Mouse (Mus musculus) liver, adult 2 months (tissue): ENCODE measurements around the gene Spon1. TPM values are rescaled to one million over a fixed set of nuclear protein-coding genes. Genes with fewer than 3 reads are reported as not detected.

Experiments used
- DNase-seq: peaks from one replicate; pipeline ENCODE4 v3.0.0-alpha.2; 2011; ENCODE audit warnings: low read depth, low spot score; ENCODE audit errors: extremely low read depth
- H3K27ac ChIP-seq: fragments of 200-500 bp; replicated peaks from 2 replicates; pipeline ENCODE4 v1.5.1; 2012; ENCODE audit warnings: low read depth, mild to moderate bottlenecking, control low read depth, inconsistent platforms, low read length; ENCODE audit not compliant: insufficient read depth
- H3K27me3 ChIP-seq: fragments of 200-500 bp; 2 replicates; pipeline ENCODE4 v1.6.1; 2012; ENCODE audit warnings: mild to moderate bottlenecking, moderate library complexity, low read length, inconsistent platforms; ENCODE audit not compliant: control insufficient read depth, insufficient read depth
- H3K36me3 ChIP-seq: fragments of 200-500 bp; 2 replicates; pipeline ENCODE4 v1.6.1; 2012; ENCODE audit warnings: low read length, inconsistent platforms; ENCODE audit not compliant: control insufficient read depth, insufficient read depth
- H3K4me1 ChIP-seq: fragments of 200-500 bp; 2 replicates; pipeline ENCODE4 v1.6.1; 2011; ENCODE audit warnings: low read length; ENCODE audit not compliant: control insufficient read depth, insufficient read depth
- H3K4me3 ChIP-seq: fragments of 200-500 bp; 2 replicates; pipeline ENCODE4 v1.5.1; 2011; ENCODE audit warnings: low read depth, mild to moderate bottlenecking, control low read depth, low read length, moderate library complexity; ENCODE audit not compliant: insufficient read depth
- H3K79me2 ChIP-seq: fragments of 200-500 bp; 2 replicates; pipeline ENCODE4 v1.6.1; 2012; ENCODE audit warnings: inconsistent platforms, mild to moderate bottlenecking, low read length, moderate library complexity; ENCODE audit not compliant: control insufficient read depth, insufficient read depth
- H3K9ac ChIP-seq: fragments of 200-500 bp; 2 replicates; pipeline ENCODE4 v1.6.1; 2012; ENCODE audit warnings: low read depth, mild to moderate bottlenecking, control low read depth, inconsistent platforms, low read length
- CTCF ChIP-seq: fragments of 200-500 bp; IDR thresholded peaks from 2 replicates; pipeline ENCODE4 v1.5.1; 2011; ENCODE audit warnings: low read depth, low read length, control low read depth
- POLR2A ChIP-seq: fragments of 200-500 bp; IDR thresholded peaks from 2 replicates; pipeline ENCODE4 v1.6.1; 2011; ENCODE audit warnings: low read length, control low read depth; ENCODE audit not compliant: insufficient read depth; ENCODE audit errors: extremely low read depth
- WGBS: fragments of 180-500 bp; shearing (Covaris S2); methylation state at CpG from one replicate; pipeline ENCODE4 v1.1.7; 2018; 5-methylcytosine and 5-hydroxymethylcytosine counted together
- polyA plus RNA-seq: library from polyadenylated mRNA; depleted of rRNA; stranded (reverse); fragments of >200 nt; gene quantifications from 2 replicates; pipeline ENCODE4 v1.2.3, GENCODE M21; 2012
- total RNA-seq: library from RNA; depleted of rRNA; stranded (reverse); fragments of >200 nt; gene quantifications from 2 replicates; pipeline ENCODE4 v1.2.3, GENCODE M21; 2014

Gene Spon1
- total and polyA plus RNA-seq, 2 experiments = 0.22 to 0.28 TPM

GRCm38 (mm10) chr7:113955431-113955830 is 189.6 kb downstream of the Spon1 start:
- TF ChIP-seq CTCF (no peak), POLR2A (no peak)
- WGBS = 91% methylated on average over 2 of the region's 2 CpGs
- H3K79me2 ChIP-seq = no peaks in the 10 kb centered on the region
- H3K4me3 ChIP-seq = no peak overlapping the region
- no peaks in the 10 kb centered on the region for H3K27me3 ChIP-seq
- no peaks in the 10 kb centered on the region for H3K36me3 ChIP-seq
- no peaks in the 10 kb centered on the region for H3K4me1 ChIP-seq
- no peak for DNase-seq
- no peak overlapping the region for H3K9ac ChIP-seq
- H3K27ac ChIP-seq = no peak overlapping the region

GRCm38 (mm10) chr7:113960841-113961499 is 195.2 kb downstream of the Spon1 start:
- H3K79me2 ChIP-seq = no peaks in the 10 kb centered on the region
- WGBS = 58% methylated on average over 9 of the region's 9 CpGs
- no peak overlapping the region for H3K27ac ChIP-seq
- TF ChIP-seq POLR2A (no peak), CTCF (no peak)
- H3K9ac ChIP-seq = no peak overlapping the region
- H3K36me3 ChIP-seq = no peaks in the 10 kb centered on the region
- peaks cover 8% of the 10 kb centered on the region; the same call in 1 of the 2 replicates for H3K4me1 ChIP-seq
- DNase-seq = peak; percentile 66
- no peaks in the 10 kb centered on the region for H3K27me3 ChIP-seq
- no peak overlapping the region for H3K4me3 ChIP-seq

GRCm38 (mm10) chr7:113961500-113961895 is 195.7 kb downstream of the Spon1 start:
- no peak for TF ChIP-seq CTCF
- no peak for TF ChIP-seq POLR2A
- WGBS = 77% methylated on average over 3 of the region's 3 CpGs
- no peak overlapping the region for H3K27ac ChIP-seq
- H3K27me3 ChIP-seq = no peaks in the 10 kb centered on the region
- no peaks in the 10 kb centered on the region for H3K36me3 ChIP-seq
- H3K79me2 ChIP-seq = no peaks in the 10 kb centered on the region
- H3K9ac ChIP-seq = no peak overlapping the region
- DNase-seq = peak; percentile 8
- peaks cover 8% of the 10 kb centered on the region; the same call in 1 of the 2 replicates for H3K4me1 ChIP-seq
- no peak overlapping the region for H3K4me3 ChIP-seq

- Histone ChIP-seq H3K27ac (no peak overlapping the region), H3K4me1 (peaks cover 8% of the 10 kb centered on the region; the same call in 1 of the 2 replicates), H3K9ac (no peak overlapping the region), H3K4me3 (no peak overlapping the region), H3K79me2 (no peaks in the 10 kb centered on the region), H3K27me3 (no peaks in the 10 kb centered on the region), H3K36me3 (no peaks in the 10 kb centered on the region)
- 11% methylated on average over 4 of the region's 4 CpGs for WGBS
- TF ChIP-seq POLR2A = no peak
- no peak for TF ChIP-seq CTCF
- DNase-seq = peak; percentile 98
Observed at GRCm38 (mm10) chr7:113962078-113962477, 196.3 kb downstream of the Spon1 start.

GRCm38 (mm10) chr7:113963766-113964165 is 198.0 kb downstream of the Spon1 start:
- no peak overlapping the region for H3K9ac ChIP-seq
- H3K4me3 ChIP-seq = no peak overlapping the region
- peaks cover 8% of the 10 kb centered on the region; the same call in 1 of the 2 replicates for H3K4me1 ChIP-seq
- no peaks in the 10 kb centered on the region for H3K27me3 ChIP-seq
- no peaks in the 10 kb centered on the region for H3K36me3 ChIP-seq
- no peaks in the 10 kb centered on the region for H3K79me2 ChIP-seq
- 88% methylated on average over 4 of the region's 4 CpGs for WGBS
- no peak for DNase-seq
- H3K27ac ChIP-seq = no peak overlapping the region
- TF ChIP-seq POLR2A (no peak), CTCF (no peak)

GRCm38 (mm10) chr7:113965625-113966024 is 199.8 kb downstream of the Spon1 start:
- DNase-seq = no peak
- Histone ChIP-seq H3K9ac (no peak overlapping the region), H3K27me3 (no peaks in the 10 kb centered on the region), H3K4me3 (no peak overlapping the region), H3K27ac (no peak overlapping the region), H3K79me2 (no peaks in the 10 kb centered on the region), H3K4me1 (peaks cover 8% of the 10 kb centered on the region; the same call in 1 of the 2 replicates), H3K36me3 (no peaks in the 10 kb centered on the region)
- 79% methylated on average over 8 of the region's 8 CpGs for WGBS
- no peak for TF ChIP-seq CTCF
- no peak for TF ChIP-seq POLR2A
